Mouse (Mus musculus) adrenal gland, postnatal 25 days (tissue): Measurements from ENCODE around the gene Gm10570. TPM values are rescaled to one million over a fixed set of nuclear protein-coding genes. Genes with fewer than 3 reads are reported as not detected.
A peak's percentile ranks its signal among the peaks of the same experiment; 100 is the strongest.

ENCODE experiments used
- DNase-seq: peaks from one replicate; pipeline ENCODE4 v3.0.0; 2021; ENCODE audit warnings: mixed read lengths
- total RNA-seq: library from RNA; stranded (reverse); gene quantifications from 2 replicates; pipeline ENCODE4 v1.2.3, GENCODE M21; 2021

Gm10570 gene
- total RNA-seq, 1 experiment from 2014 or later = not detected

GRCm38 (mm10) chr4:130270611-130271347 lies 37.7 kb downstream of the Gm10570 start:
- DNase-seq = no peak

DNA sequence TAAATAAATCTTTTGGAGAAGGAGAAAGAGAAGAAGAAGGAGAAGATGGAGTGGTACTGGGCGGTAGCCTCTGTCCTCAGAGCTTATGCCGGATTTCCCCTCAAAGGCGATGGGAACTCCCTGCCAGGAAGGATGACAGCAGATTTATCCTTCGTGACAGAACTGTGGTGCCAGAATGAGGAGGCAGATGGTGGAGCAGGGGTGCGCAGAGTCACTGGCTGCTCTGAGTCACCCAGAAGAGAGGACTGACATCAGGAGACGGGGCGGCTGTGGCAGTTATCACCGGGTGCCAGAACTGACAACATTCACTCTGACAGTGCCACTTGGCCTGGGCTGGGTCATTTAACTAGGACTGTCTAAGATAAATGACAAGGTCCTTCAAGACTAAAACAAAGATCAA lies 38.4 kb downstream of the Gm10570 start:
- peak; percentile 39 for DNase-seq

GRCm38 (mm10) chr4:130268736-130269135 lies 39.7 kb downstream of the Gm10570 start:
- DNase-seq = no peak

- no peak for DNase-seq
Measured at GRCm38 (mm10) chr4:130267069-130267468, 41.4 kb downstream of the Gm10570 start.

GRCm38 (mm10) chr4:130266601-130267000 lies 41.9 kb downstream of the Gm10570 start:
- DNase-seq = no peak

DNA sequence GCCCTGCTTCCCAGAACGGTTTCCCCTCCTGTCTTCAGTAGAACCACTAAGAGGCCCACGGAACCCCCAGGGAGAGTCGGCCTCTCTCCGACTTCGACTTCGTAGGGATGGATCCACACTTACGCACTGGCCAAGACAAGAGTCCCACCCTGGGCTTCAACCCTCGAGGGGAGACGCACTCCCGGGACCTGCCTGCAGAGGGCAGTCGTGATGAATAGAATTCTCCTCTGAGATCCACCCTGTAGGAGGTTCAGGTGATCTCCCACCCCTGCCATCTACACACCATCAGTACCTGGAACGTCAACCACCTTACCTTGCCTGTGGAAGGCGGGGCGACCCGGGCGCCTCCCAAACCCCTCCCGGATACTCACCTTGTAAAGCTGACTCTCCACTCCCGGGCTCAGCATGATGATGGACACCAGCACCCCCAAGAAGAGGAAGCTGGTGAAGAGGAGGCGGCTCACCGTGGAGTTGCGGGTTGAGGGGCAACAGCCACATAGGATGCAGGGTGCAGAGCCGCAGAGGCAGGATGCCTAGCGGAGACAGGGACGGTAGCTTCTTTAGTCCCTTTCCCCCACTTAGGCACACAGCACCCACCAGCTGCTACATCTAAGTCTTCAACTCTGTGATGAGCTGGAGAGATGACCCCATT lies 43.6 kb downstream of the Gm10570 start:
- peak; percentile 74 for DNase-seq

DNA sequence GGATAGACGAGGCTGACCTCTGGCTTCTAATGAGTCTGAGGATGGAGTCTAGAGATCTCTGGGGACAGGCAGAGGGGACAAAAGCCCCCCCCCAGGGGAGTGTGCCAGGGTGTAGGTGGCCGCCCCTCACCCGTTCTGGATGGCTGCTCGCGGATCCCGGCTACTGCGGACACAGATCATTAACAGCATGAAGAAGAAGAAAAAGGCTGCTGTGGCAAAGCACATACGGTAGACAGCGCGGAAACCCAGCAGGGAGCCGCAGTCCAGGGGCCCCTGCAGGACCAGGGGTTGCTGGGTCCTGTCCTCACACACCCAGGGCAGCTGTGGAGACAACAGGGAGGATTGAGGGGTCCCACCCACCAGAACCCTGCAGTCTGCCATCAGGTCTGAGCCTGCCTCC lies 44.3 kb downstream of the Gm10570 start:
- DNase-seq = no peak

- no peak for DNase-seq
Measured at GRCm38 (mm10) chr4:130260406-130260805, 48.1 kb downstream of the Gm10570 start.

Other genes starting within 250 kb of the Gm10570 start
- 68.0 and 70.3 TPM in 2 replicates for gene Pef1, start 206.1 kb downstream of the Gm10570 start, total RNA-seq
- 0.57 and 0.76 TPM in 2 replicates for gene Hcrtr1, start 169.3 kb downstream of the Gm10570 start, total RNA-seq
- 77.1 and 111 TPM in 2 replicates for gene Tinagl1, start 133.6 kb downstream of the Gm10570 start, total RNA-seq
- not detected in 2 replicates for gene Gm853, start 86.3 kb downstream of the Gm10570 start, total RNA-seq
- 0.85 and 0.90 TPM in 2 replicates for gene Serinc2, start 29.5 kb downstream of the Gm10570 start, total RNA-seq
- gene Fabp3, start 79 bp downstream of the Gm10570 start, total RNA-seq = 44.7 and 45.0 TPM in 2 replicates
- 40.3 and 43.1 TPM in 2 replicates for gene Zcchc17, start 51.3 kb upstream of the Gm10570 start, total RNA-seq
- gene Snrnp40, start 51.5 kb upstream of the Gm10570 start, total RNA-seq = 34.9 and 36.3 TPM in 2 replicates